Mouse (Mus musculus): Measurements from ENCODE around the gene Maml2. TPM values are rescaled to one million over a fixed set of nuclear protein-coding genes. Genes with fewer than 3 reads are reported as not detected.

Maml2 gene
- polyA plus RNA-seq, 1 experiment from 2014 or later, result 3.1 TPM

GRCm38 (mm10) chr9:13544133-13544532, 246.4 kb downstream of the Maml2 start:
- no peak for ATAC-seq
- Histone ChIP-seq H3K36me3 (ENCODE audit: control insufficient read depth, insufficient read depth) (no peaks in the 10 kb centered on the region), H3K4me2 (replicated peaks; ENCODE audit: low read depth) (no peak overlapping the region), H3K9me3 (ENCODE audit: control insufficient read depth) (no peaks in the 10 kb centered on the region), H3K9ac (ENCODE audit: low read depth, low read length) (no peak overlapping the region), H3K27ac (ENCODE audit: low read depth, low read length) (no peak overlapping the region), H3K27me3 (replicated peaks; ENCODE audit: control insufficient read depth, insufficient read depth, low read length) (no peaks in the 10 kb centered on the region), H3K4me1 (replicated peaks; ENCODE audit: control insufficient read depth, insufficient read depth, low read length) (no peaks in the 10 kb centered on the region), H3K4me3 (ENCODE audit: low read depth, low read length) (no peak overlapping the region)
- TF ChIP-seq CTCF (IDR thresholded peaks at IDR 0.05; ENCODE audit: low read depth), result no peak
- WGBS, result 57% methylated on average over 8 of the region's 8 CpGs

- H3K4me3 ChIP-seq (ENCODE audit: low read depth, low read length), result no peak overlapping the region
- H3K9ac ChIP-seq (ENCODE audit: low read depth, low read length), result no peak overlapping the region
- no peak overlapping the region for H3K27ac ChIP-seq (ENCODE audit: low read depth, low read length)
- H3K36me3 ChIP-seq (ENCODE audit: control insufficient read depth, insufficient read depth), result no peaks in the 10 kb centered on the region
- TF ChIP-seq CTCF (IDR thresholded peaks at IDR 0.05; ENCODE audit: low read depth), result no peak
- no peak overlapping the region for H3K4me2 ChIP-seq (replicated peaks; ENCODE audit: low read depth)
- no peaks in the 10 kb centered on the region for H3K27me3 ChIP-seq (replicated peaks; ENCODE audit: control insufficient read depth, insufficient read depth, low read length)
- 70% methylated on average over 6 of the region's 6 CpGs for WGBS
- H3K4me1 ChIP-seq (replicated peaks; ENCODE audit: control insufficient read depth, insufficient read depth, low read length), result no peaks in the 10 kb centered on the region
- ATAC-seq, result no peak
- H3K9me3 ChIP-seq (ENCODE audit: control insufficient read depth), result no peaks in the 10 kb centered on the region
These were observed 248.0 kb downstream of the Maml2 start for GRCm38 (mm10) chr9:13545726-13546125.

GRCm38 (mm10) chr9:13549911-13550310, 252.2 kb downstream of the Maml2 start:
- H3K27ac ChIP-seq (ENCODE audit: low read depth, low read length), result no peak overlapping the region
- no peak overlapping the region for H3K4me3 ChIP-seq (ENCODE audit: low read depth, low read length)
- H3K4me2 ChIP-seq (replicated peaks; ENCODE audit: low read depth), result no peak overlapping the region
- no peaks in the 10 kb centered on the region for H3K9me3 ChIP-seq (ENCODE audit: control insufficient read depth)
- H3K36me3 ChIP-seq (ENCODE audit: control insufficient read depth, insufficient read depth), result no peaks in the 10 kb centered on the region
- no peak for TF ChIP-seq CTCF (IDR thresholded peaks at IDR 0.05; ENCODE audit: low read depth)
- H3K9ac ChIP-seq (ENCODE audit: low read depth, low read length), result no peak overlapping the region
- no peak for ATAC-seq
- WGBS, result 67% methylated on average over 3 of the region's 3 CpGs
- no peaks in the 10 kb centered on the region for H3K4me1 ChIP-seq (replicated peaks; ENCODE audit: control insufficient read depth, insufficient read depth, low read length)
- H3K27me3 ChIP-seq (replicated peaks; ENCODE audit: control insufficient read depth, insufficient read depth, low read length), result no peaks in the 10 kb centered on the region

GRCm38 (mm10) chr9:13552380-13553052, 254.8 kb downstream of the Maml2 start:
- no peak for ATAC-seq
- no peaks in the 10 kb centered on the region for H3K9me3 ChIP-seq (ENCODE audit: control insufficient read depth)
- no peak overlapping the region for H3K9ac ChIP-seq (ENCODE audit: low read depth, low read length)
- no peak overlapping the region for H3K27ac ChIP-seq (ENCODE audit: low read depth, low read length)
- H3K36me3 ChIP-seq (ENCODE audit: control insufficient read depth, insufficient read depth), result no peaks in the 10 kb centered on the region
- no peak overlapping the region for H3K4me3 ChIP-seq (ENCODE audit: low read depth, low read length)
- TF ChIP-seq CTCF (IDR thresholded peaks at IDR 0.05; ENCODE audit: low read depth), result no peak
- WGBS, result 60% methylated on average over 5 of the region's 5 CpGs
- no peak overlapping the region for H3K4me2 ChIP-seq (replicated peaks; ENCODE audit: low read depth)
- no peaks in the 10 kb centered on the region for H3K4me1 ChIP-seq (replicated peaks; ENCODE audit: control insufficient read depth, insufficient read depth, low read length)
- H3K27me3 ChIP-seq (replicated peaks; ENCODE audit: control insufficient read depth, insufficient read depth, low read length), result no peaks in the 10 kb centered on the region

GRCm38 (mm10) chr9:13554773-13555172, 257.0 kb downstream of the Maml2 start:
- no peak overlapping the region for H3K27ac ChIP-seq (ENCODE audit: low read depth, low read length)
- WGBS, result 80% methylated on average over 5 of the region's 5 CpGs
- no peaks in the 10 kb centered on the region for H3K36me3 ChIP-seq (ENCODE audit: control insufficient read depth, insufficient read depth)
- H3K27me3 ChIP-seq (replicated peaks; ENCODE audit: control insufficient read depth, insufficient read depth, low read length), result no peaks in the 10 kb centered on the region
- no peak for TF ChIP-seq CTCF (IDR thresholded peaks at IDR 0.05; ENCODE audit: low read depth)
- no peak overlapping the region for H3K9ac ChIP-seq (ENCODE audit: low read depth, low read length)
- no peaks in the 10 kb centered on the region for H3K9me3 ChIP-seq (ENCODE audit: control insufficient read depth)
- H3K4me1 ChIP-seq (replicated peaks; ENCODE audit: control insufficient read depth, insufficient read depth, low read length), result no peaks in the 10 kb centered on the region
- no peak for ATAC-seq
- H3K4me2 ChIP-seq (replicated peaks; ENCODE audit: low read depth), result no peak overlapping the region
- no peak overlapping the region for H3K4me3 ChIP-seq (ENCODE audit: low read depth, low read length)

GRCm38 (mm10) chr9:13555973-13556481, 258.3 kb downstream of the Maml2 start:
- Histone ChIP-seq H3K27me3 (replicated peaks; ENCODE audit: control insufficient read depth, insufficient read depth, low read length) (no peaks in the 10 kb centered on the region), H3K4me3 (ENCODE audit: low read depth, low read length) (no peak overlapping the region), H3K4me1 (replicated peaks; ENCODE audit: control insufficient read depth, insufficient read depth, low read length) (no peaks in the 10 kb centered on the region), H3K9me3 (ENCODE audit: control insufficient read depth) (no peaks in the 10 kb centered on the region), H3K36me3 (ENCODE audit: control insufficient read depth, insufficient read depth) (no peaks in the 10 kb centered on the region), H3K4me2 (replicated peaks; ENCODE audit: low read depth) (no peak overlapping the region), H3K27ac (ENCODE audit: low read depth, low read length) (no peak overlapping the region), H3K9ac (ENCODE audit: low read depth, low read length) (no peak overlapping the region)
- no peak for ATAC-seq
- TF ChIP-seq CTCF (IDR thresholded peaks at IDR 0.05; ENCODE audit: low read depth), result no peak
- WGBS, result 79% methylated on average over 8 of the region's 8 CpGs

All from intestine, postnatal 0 days (tissue).